Mouse (Mus musculus) lung, embryonic 14.5 days (tissue): ENCODE data around the gene Slc41a3. TPM values are rescaled to one million over a fixed set of nuclear protein-coding genes. Genes with fewer than 3 reads are reported as not detected.

ENCODE experiments used
- ATAC-seq: fragments of 200-750 bp; cut with Nextera tagmentation; 2 replicates; pipeline ENCODE4 v1.8.0; 2017; ENCODE audit warnings: mild to moderate bottlenecking, moderate TSS enrichment, moderate library complexity; ENCODE audit not compliant: insufficient read depth
- DNase-seq: peaks from one replicate; pipeline ENCODE4 v3.0.0-alpha.2; 2015
- H3K27ac ChIP-seq: fragments of 300-500 bp; sonication (generic); 2 replicates; pipeline ENCODE4 v1.5.1; 2014; ENCODE audit warnings: low read depth, mild to moderate bottlenecking, moderate library complexity
- H3K27me3 ChIP-seq: fragments of 300-500 bp; sonication (generic); 2 replicates; pipeline ENCODE4 v1.6.1; 2014; ENCODE audit warnings: low read length, control low read depth; ENCODE audit not compliant: insufficient read depth
- H3K36me3 ChIP-seq: fragments of 300-500 bp; sonication (generic); 2 replicates; pipeline ENCODE4 v1.6.1; 2014; ENCODE audit warnings: control low read depth; ENCODE audit not compliant: insufficient read depth
- H3K4me1 ChIP-seq: fragments of 300-500 bp; sonication (generic); 2 replicates; pipeline ENCODE4 v1.6.1; 2014; ENCODE audit warnings: antibody characterized with exemption, control low read depth; ENCODE audit not compliant: insufficient read depth
- H3K4me2 ChIP-seq: fragments of 300-500 bp; sonication (generic); 2 replicates; pipeline ENCODE4 v1.6.1; 2014; ENCODE audit warnings: mild to moderate bottlenecking
- H3K4me3 ChIP-seq: fragments of 300-500 bp; sonication (generic); 2 replicates; pipeline ENCODE4 v1.5.1; 2014; ENCODE audit warnings: low read depth, low read length
- H3K9ac ChIP-seq: fragments of 300-500 bp; sonication (generic); 2 replicates; pipeline ENCODE4 v1.6.1; 2014
- H3K9me3 ChIP-seq: fragments of 300-500 bp; sonication (generic); 2 replicates; pipeline ENCODE4 v1.6.1; 2016; ENCODE audit warnings: low read depth, low read length, control low read depth
- CTCF ChIP-seq: IDR thresholded peaks from 2 replicates; pipeline ENCODE4 v1.5.1; 2016; ENCODE audit warnings: antibody characterized with exemption, low read depth
- WGBS: fragments of 180-500 bp; shearing (Covaris S2); extraction: QIAGEN DNeasy Blood & Tissue Kit; methylation state at CpG from one replicate; pipeline ENCODE4 v1.1.7; 2014; 5-methylcytosine and 5-hydroxymethylcytosine counted together
- polyA plus RNA-seq: library from polyadenylated mRNA; unstranded; fragments of >200 nt; fragmentation: Nextera tagmentation; extraction: Ambion mirVana; gene quantifications from 2 replicates; pipeline ENCODE4 v1.2.1, GENCODE M21; 2014

The Slc41a3 gene
- polyA plus RNA-seq, 1 experiment from 2014 or later: 4.7 TPM

GRCm38 (mm10) chr6:90635081-90635480 lies 30.6 kb downstream of the Slc41a3 start:
- H3K9ac ChIP-seq: no peak overlapping the region
- no peak overlapping the region for H3K27ac ChIP-seq
- no peak for TF ChIP-seq CTCF
- DNase-seq (no peak), ATAC-seq (no peak)
- H3K4me1 ChIP-seq: no peaks in the 10 kb centered on the region
- 0 out of 2 replicates have a peak, but pooled peaks cover 3% of the 10 kb centered on the region for H3K36me3 ChIP-seq
- WGBS: 28% methylated on average over 4 of the region's 4 CpGs
- no peaks in the 10 kb centered on the region for H3K9me3 ChIP-seq
- H3K4me2 ChIP-seq: no peak overlapping the region
- H3K4me3 ChIP-seq: no peak overlapping the region
- no peaks in the 10 kb centered on the region for H3K27me3 ChIP-seq

GRCm38 (mm10) chr6:90635611-90636010 lies 31.1 kb downstream of the Slc41a3 start:
- Histone ChIP-seq H3K9me3 (no peaks in the 10 kb centered on the region), H3K36me3 (0 out of 2 replicates have a peak, but pooled peaks cover 3% of the 10 kb centered on the region), H3K9ac (no peak overlapping the region), H3K27ac (no peak overlapping the region), H3K4me1 (no peaks in the 10 kb centered on the region), H3K4me2 (no peak overlapping the region), H3K4me3 (no peak overlapping the region), H3K27me3 (no peaks in the 10 kb centered on the region)
- no peak for TF ChIP-seq CTCF
- ATAC-seq (no peak), DNase-seq (no peak)
- WGBS: 34% methylated on average over 3 of the region's 3 CpGs

DNA sequence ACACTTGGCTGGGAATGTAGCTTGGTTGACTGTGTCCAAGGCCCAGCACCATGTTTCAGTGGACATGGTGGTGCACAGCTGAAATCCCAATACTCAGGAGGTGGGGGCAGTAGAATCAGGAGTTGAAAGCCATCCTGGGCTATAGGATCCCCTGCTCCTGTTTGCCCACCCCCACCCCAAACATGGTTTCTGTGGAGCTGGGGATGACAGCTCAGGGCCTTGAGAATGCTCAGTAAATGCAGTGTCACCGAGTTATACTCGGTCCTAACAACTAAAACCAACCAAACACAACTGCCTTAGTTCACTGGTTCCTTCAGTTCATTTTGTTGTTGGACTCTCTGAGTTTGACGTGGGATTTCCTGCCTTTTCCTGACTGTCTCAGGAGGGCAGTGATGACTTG lies 38.5 kb downstream of the Slc41a3 start:
- ATAC-seq: no peak
- TF ChIP-seq CTCF: no peak
- no peak for DNase-seq
- H3K9me3 ChIP-seq: no peaks in the 10 kb centered on the region
- no peak overlapping the region for H3K4me2 ChIP-seq
- H3K4me1 ChIP-seq: no peaks in the 10 kb centered on the region
- H3K9ac ChIP-seq: no peak overlapping the region
- H3K36me3 ChIP-seq: no peaks in the 10 kb centered on the region
- 68% methylated on average over 3 of the region's 3 CpGs for WGBS
- no peaks in the 10 kb centered on the region for H3K27me3 ChIP-seq
- no peak overlapping the region for H3K4me3 ChIP-seq
- H3K27ac ChIP-seq: no peak overlapping the region

DNA sequence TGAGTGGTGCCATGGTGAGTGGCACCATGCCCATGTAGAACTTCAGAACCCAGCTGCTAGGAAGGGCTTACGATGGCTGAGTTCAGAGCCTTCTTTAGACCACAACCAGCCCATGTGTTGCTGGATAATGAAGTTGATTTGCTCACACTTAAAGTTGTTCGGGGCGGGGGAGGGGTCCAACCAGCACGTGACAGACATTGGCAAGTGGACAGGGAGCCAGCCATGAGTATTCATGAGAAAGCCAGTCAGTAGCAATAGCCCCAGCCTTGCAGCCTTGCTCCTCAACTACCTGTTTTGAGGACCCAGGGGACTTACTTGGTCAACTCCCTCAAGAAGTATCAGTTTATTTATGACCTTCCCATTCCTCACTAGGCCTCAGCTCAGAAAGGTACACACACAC lies 40.4 kb downstream of the Slc41a3 start:
- no peaks in the 10 kb centered on the region for H3K36me3 ChIP-seq
- no peak overlapping the region for H3K9ac ChIP-seq
- WGBS: 73% methylated on average over 4 of the region's 4 CpGs
- ATAC-seq (peak; percentile 23; the same call in 1 of the 2 replicates), DNase-seq (no peak)
- no peak overlapping the region for H3K4me2 ChIP-seq
- no peaks in the 10 kb centered on the region for H3K9me3 ChIP-seq
- no peak for TF ChIP-seq CTCF
- H3K27me3 ChIP-seq: no peaks in the 10 kb centered on the region
- H3K4me1 ChIP-seq: no peaks in the 10 kb centered on the region
- no peak overlapping the region for H3K27ac ChIP-seq
- H3K4me3 ChIP-seq: no peak overlapping the region

- Histone ChIP-seq H3K4me1 (no peaks in the 10 kb centered on the region), H3K36me3 (no peaks in the 10 kb centered on the region), H3K27ac (no peak overlapping the region), H3K9me3 (no peaks in the 10 kb centered on the region), H3K9ac (no peak overlapping the region), H3K4me2 (no peak overlapping the region), H3K27me3 (no peaks in the 10 kb centered on the region), H3K4me3 (no peak overlapping the region)
- 92% methylated on average over 6 of the region's 6 CpGs for WGBS
- no peak for ATAC-seq
- no peak for DNase-seq
- TF ChIP-seq CTCF: no peak
Measured at GRCm38 (mm10) chr6:90648391-90648790, 43.9 kb downstream of the Slc41a3 start.

- no peak for TF ChIP-seq CTCF
- Histone ChIP-seq H3K4me3 (no peak overlapping the region), H3K9me3 (no peaks in the 10 kb centered on the region), H3K4me1 (no peaks in the 10 kb centered on the region), H3K27ac (no peak overlapping the region), H3K36me3 (no peaks in the 10 kb centered on the region), H3K27me3 (no peaks in the 10 kb centered on the region), H3K9ac (no peak overlapping the region), H3K4me2 (no peak overlapping the region)
- WGBS: 62% methylated on average over 4 of the region's 4 CpGs
- ATAC-seq (no peak), DNase-seq (no peak)
Measured at GRCm38 (mm10) chr6:90649279-90649678, 44.8 kb downstream of the Slc41a3 start.

GRCm38 (mm10) chr6:90650634-90651033 lies 46.1 kb downstream of the Slc41a3 start:
- ATAC-seq: peak; percentile 74
- TF ChIP-seq CTCF: no peak
- Histone ChIP-seq H3K4me1 (no peaks in the 10 kb centered on the region), H3K4me3 (no peak overlapping the region), H3K36me3 (no peaks in the 10 kb centered on the region), H3K9ac (no peak overlapping the region), H3K9me3 (no peaks in the 10 kb centered on the region), H3K27ac (no peak overlapping the region), H3K27me3 (no peaks in the 10 kb centered on the region), H3K4me2 (no peak overlapping the region)
- DNase-seq: peak; percentile 79
- WGBS: 36% methylated on average over 1 of the region's 1 CpGs

GRCm38 (mm10) chr6:90653736-90654135 lies 49.2 kb downstream of the Slc41a3 start:
- 35% methylated on average over 2 of the region's 2 CpGs for WGBS
- H3K4me1 ChIP-seq: no peaks in the 10 kb centered on the region
- no peak overlapping the region for H3K4me3 ChIP-seq
- peak; percentile 75 for DNase-seq
- H3K4me2 ChIP-seq: no peak overlapping the region
- no peaks in the 10 kb centered on the region for H3K27me3 ChIP-seq
- H3K9ac ChIP-seq: no peak overlapping the region
- no peaks in the 10 kb centered on the region for H3K36me3 ChIP-seq
- H3K9me3 ChIP-seq: no peaks in the 10 kb centered on the region
- peak; percentile 74 for TF ChIP-seq CTCF
- no peak overlapping the region for H3K27ac ChIP-seq
- peak; percentile 56; the same call in 1 of the 2 replicates for ATAC-seq
